Mouse (Mus musculus) limb, embryonic 11.5 days (tissue): ENCODE results near the gene Nup93. TPM values are rescaled to one million over a fixed set of nuclear protein-coding genes. Genes with fewer than 3 reads are reported as not detected.

ENCODE experiments used
- ATAC-seq: fragments of 200-750 bp; cut with Nextera tagmentation; 2 replicates; pipeline ENCODE4 v1.8.0; 2017; ENCODE audit warnings: low read depth; ENCODE audit not compliant: insufficient number of reproducible peaks, low FRiP score, low TSS enrichment
- DNase-seq: peaks from one replicate; pipeline ENCODE4 v3.0.0-alpha.2; 2015; ENCODE audit warnings: low spot score
- H3K27ac ChIP-seq: fragments of 300-500 bp; sonication (generic); replicated peaks from 2 replicates; pipeline ENCODE4 v1.5.1; 2014; ENCODE audit warnings: low read depth, mild to moderate bottlenecking, low read length
- H3K27me3 ChIP-seq: fragments of 300-500 bp; sonication (generic); 2 replicates; pipeline ENCODE4 v1.6.1; 2014; ENCODE audit warnings: mild to moderate bottlenecking, low read length, mixed read lengths; ENCODE audit not compliant: control insufficient read depth, insufficient read depth
- H3K36me3 ChIP-seq: fragments of 300-500 bp; sonication (generic); 2 replicates; pipeline ENCODE4 v1.6.1; 2014; ENCODE audit warnings: mild to moderate bottlenecking, low read length, moderate library complexity, mixed read lengths; ENCODE audit not compliant: control insufficient read depth, insufficient read depth
- H3K4me1 ChIP-seq: fragments of 300-500 bp; sonication (generic); 2 replicates; pipeline ENCODE4 v1.6.1; 2014; ENCODE audit warnings: low read length, mixed read lengths; ENCODE audit not compliant: control insufficient read depth, insufficient read depth
- H3K4me2 ChIP-seq: fragments of 300-500 bp; sonication (generic); 2 replicates; pipeline ENCODE4 v1.6.1; 2014; ENCODE audit warnings: low read depth, mild to moderate bottlenecking, moderate library complexity; ENCODE audit not compliant: severe bottlenecking
- H3K4me3 ChIP-seq: fragments of 300-500 bp; sonication (generic); 2 replicates; pipeline ENCODE4 v1.5.1; 2014; ENCODE audit warnings: low read depth, low read length
- H3K9ac ChIP-seq: fragments of 300-500 bp; sonication (generic); 2 replicates; pipeline ENCODE4 v1.6.1; 2014; ENCODE audit warnings: mild to moderate bottlenecking, low read length
- H3K9me3 ChIP-seq: fragments of 300-500 bp; sonication (generic); 2 replicates; pipeline ENCODE4 v1.6.1; 2016; ENCODE audit warnings: low read length; ENCODE audit not compliant: control insufficient read depth
- WGBS: fragments of 180-500 bp; shearing (Covaris S2); extraction: QIAGEN DNeasy Blood & Tissue Kit; methylation state at CpG from one replicate; pipeline ENCODE4 v1.1.7; 2014; 5-methylcytosine and 5-hydroxymethylcytosine counted together
- polyA plus RNA-seq: library from polyadenylated mRNA; unstranded; fragments of >200 nt; fragmentation: Nextera tagmentation; extraction: Ambion mirVana; gene quantifications from 2 replicates; pipeline ENCODE4 v1.2.1, GENCODE M21; 2014

Gene Nup93
- polyA plus RNA-seq, 1 experiment from 2014 or later = 128 TPM

GRCm38 (mm10) chr8:94213819-94214218 is 545 bp upstream of the Nup93 start:
- 70% methylated on average over 6 of the region's 6 CpGs for WGBS
- no peaks in the 10 kb centered on the region for H3K36me3 ChIP-seq
- H3K27ac ChIP-seq = no peak overlapping the region
- no peak overlapping the region for H3K9ac ChIP-seq
- peaks cover 5% of the 10 kb centered on the region; the same call in 1 of the 2 replicates for H3K4me1 ChIP-seq
- H3K4me3 ChIP-seq = peak overlapping the region; percentile 81; the same call in 1 of the 2 replicates
- ATAC-seq (no peak), DNase-seq (no peak)
- H3K4me2 ChIP-seq = peak overlapping the region; percentile 44
- H3K27me3 ChIP-seq = no peaks in the 10 kb centered on the region
- H3K9me3 ChIP-seq = no peaks in the 10 kb centered on the region

GRCm38 (mm10) chr8:94227381-94227939 is 13.1 kb downstream of the Nup93 start:
- Histone ChIP-seq H3K9me3 (no peaks in the 10 kb centered on the region), H3K27ac (no peak overlapping the region), H3K4me3 (no peak overlapping the region), H3K36me3 (no peaks in the 10 kb centered on the region; the same call in 1 of the 2 replicates), H3K27me3 (no peaks in the 10 kb centered on the region), H3K4me1 (no peaks in the 10 kb centered on the region), H3K9ac (no peak overlapping the region), H3K4me2 (no peak overlapping the region)
- WGBS = 88% methylated on average over 7 of the region's 7 CpGs
- DNase-seq (no peak), ATAC-seq (no peak)

GRCm38 (mm10) chr8:94240240-94240751 is 25.9 kb downstream of the Nup93 start:
- Histone ChIP-seq H3K4me2 (no peak overlapping the region), H3K4me3 (no peak overlapping the region), H3K4me1 (no peaks in the 10 kb centered on the region), H3K27ac (no peak overlapping the region), H3K27me3 (no peaks in the 10 kb centered on the region), H3K9ac (no peak overlapping the region), H3K36me3 (no peaks in the 10 kb centered on the region), H3K9me3 (no peaks in the 10 kb centered on the region)
- ATAC-seq = no peak
- no peak for DNase-seq
- WGBS = 98% methylated on average over 4 of the region's 4 CpGs

DNA sequence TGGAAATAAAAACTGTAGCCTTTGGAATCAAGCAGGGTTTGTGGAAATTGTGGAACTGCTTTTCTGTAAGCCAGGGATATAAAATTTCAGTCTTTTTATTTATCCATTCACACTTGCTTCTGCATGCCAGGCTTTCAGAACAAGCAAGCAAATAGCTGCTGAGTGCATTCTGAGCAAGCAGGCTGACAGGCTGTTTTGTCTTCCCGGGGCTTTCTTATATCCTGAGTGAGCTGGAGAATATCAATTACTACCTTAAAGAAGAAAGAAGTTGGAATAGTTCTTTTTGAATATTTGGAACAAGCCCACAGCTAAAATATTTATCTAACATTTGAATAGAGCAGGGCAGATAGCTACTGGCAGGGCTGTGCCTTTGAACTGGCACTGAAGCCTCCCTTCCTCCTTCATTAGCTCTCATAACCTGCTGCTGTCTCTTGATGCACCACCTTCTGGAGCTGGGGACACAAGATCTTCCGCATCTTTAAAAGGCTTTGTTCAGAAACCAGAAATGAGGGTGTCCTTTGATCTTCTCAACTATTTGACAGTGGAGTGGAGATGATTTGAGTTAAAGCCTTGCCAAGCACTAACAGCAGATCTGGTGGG is 35.6 kb downstream of the Nup93 start:
- H3K4me1 ChIP-seq = no peaks in the 10 kb centered on the region
- H3K36me3 ChIP-seq = no peaks in the 10 kb centered on the region; the same call in 1 of the 2 replicates
- no peak overlapping the region for H3K4me2 ChIP-seq
- H3K27ac ChIP-seq = no peak overlapping the region
- WGBS = 84% methylated on average over 2 of the region's 2 CpGs
- no peak for ATAC-seq
- no peaks in the 10 kb centered on the region for H3K27me3 ChIP-seq
- no peak for DNase-seq
- H3K9ac ChIP-seq = no peak overlapping the region
- H3K4me3 ChIP-seq = no peak overlapping the region
- H3K9me3 ChIP-seq = no peaks in the 10 kb centered on the region

DNA sequence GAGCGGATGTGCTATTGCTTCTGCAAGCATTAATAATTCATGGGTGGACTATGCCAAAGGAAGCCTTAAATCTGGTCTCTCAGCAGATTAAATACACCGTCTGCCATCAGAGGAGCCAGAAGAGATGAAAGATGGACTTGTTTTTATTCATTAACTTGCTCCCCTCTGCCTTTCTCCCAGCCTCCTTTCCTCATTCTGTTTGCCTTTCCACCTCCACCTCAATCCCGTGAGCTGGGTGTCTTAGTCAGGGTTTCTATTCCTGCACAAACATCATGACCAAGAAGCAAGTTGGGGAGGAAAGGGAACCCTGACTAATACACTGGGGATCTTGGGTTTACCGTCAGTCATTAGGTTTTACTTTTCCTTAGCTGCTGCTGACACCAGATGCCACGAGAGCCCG is 44.5 kb downstream of the Nup93 start:
- no peak overlapping the region for H3K9ac ChIP-seq
- H3K27ac ChIP-seq = no peak overlapping the region
- no peak for ATAC-seq
- no peaks in the 10 kb centered on the region for H3K4me1 ChIP-seq
- WGBS = 92% methylated on average over 6 of the region's 6 CpGs
- no peak overlapping the region for H3K4me2 ChIP-seq
- no peak overlapping the region for H3K4me3 ChIP-seq
- H3K9me3 ChIP-seq = no peaks in the 10 kb centered on the region
- H3K27me3 ChIP-seq = no peaks in the 10 kb centered on the region
- no peaks in the 10 kb centered on the region for H3K36me3 ChIP-seq
- no peak for DNase-seq

GRCm38 (mm10) chr8:94262626-94263297 is 48.4 kb downstream of the Nup93 start:
- no peak overlapping the region for H3K27ac ChIP-seq
- no peaks in the 10 kb centered on the region for H3K9me3 ChIP-seq
- H3K27me3 ChIP-seq = no peaks in the 10 kb centered on the region
- no peaks in the 10 kb centered on the region for H3K4me1 ChIP-seq
- no peak overlapping the region for H3K9ac ChIP-seq
- no peaks in the 10 kb centered on the region for H3K36me3 ChIP-seq
- H3K4me2 ChIP-seq = no peak overlapping the region
- no peak overlapping the region for H3K4me3 ChIP-seq
- ATAC-seq = no peak
- WGBS = 74% methylated on average over 3 of the region's 3 CpGs
- no peak for DNase-seq

DNA sequence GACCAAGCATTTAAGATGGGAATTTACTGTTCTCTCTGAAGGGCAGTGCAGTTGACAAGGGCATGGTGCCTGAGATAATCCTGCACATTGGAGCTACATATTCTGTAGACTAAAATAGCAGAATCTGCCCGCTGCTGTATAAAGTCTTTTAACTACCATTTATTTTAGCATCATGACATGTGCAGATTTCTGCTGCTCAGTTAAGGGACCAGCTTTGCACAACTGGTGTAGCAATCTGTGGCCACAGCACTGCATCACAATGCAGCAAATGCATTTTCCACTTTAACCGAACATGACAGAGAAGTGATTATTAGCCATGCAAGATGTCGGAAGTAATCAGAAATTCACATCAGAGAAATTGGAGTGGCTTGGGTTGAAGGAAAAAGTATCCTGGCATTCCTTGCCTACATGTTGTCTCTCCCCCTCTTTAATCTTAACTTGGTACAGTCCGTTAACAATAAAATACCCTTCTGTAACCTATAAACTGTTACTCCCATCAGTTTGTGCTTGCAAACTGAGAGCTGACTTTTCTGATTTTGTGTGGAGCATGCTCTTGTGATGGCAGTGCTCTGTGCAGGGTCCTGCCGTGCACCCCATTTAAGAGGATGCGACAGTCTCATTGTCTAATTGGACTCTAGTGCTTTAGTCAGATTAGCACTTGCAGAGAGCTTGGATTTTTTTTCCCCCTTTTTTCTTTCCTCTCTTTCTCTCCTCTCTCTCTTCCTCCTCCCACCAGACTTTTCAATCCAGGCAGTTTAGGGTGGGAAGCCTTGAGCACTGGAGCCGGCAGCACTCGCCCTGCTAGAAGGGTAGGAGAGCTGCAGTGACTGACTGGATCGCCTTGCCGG is 52.2 kb downstream of the Nup93 start:
- Histone ChIP-seq H3K9me3 (no peaks in the 10 kb centered on the region), H3K27me3 (no peaks in the 10 kb centered on the region), H3K27ac (0 out of 2 replicates have a peak overlapping the region, but pooled peaks have one; percentile 14), H3K4me3 (no peak overlapping the region), H3K36me3 (no peaks in the 10 kb centered on the region), H3K9ac (peak overlapping the region; percentile 14; the same call in 1 of the 2 replicates), H3K4me2 (peak overlapping the region; percentile 34), H3K4me1 (peaks cover 5% of the 10 kb centered on the region)
- 53% methylated on average over 10 of the region's 10 CpGs for WGBS
- ATAC-seq (no peak), DNase-seq (peak; percentile 39)

- H3K4me2 ChIP-seq = no peak overlapping the region
- WGBS = 86% methylated on average over 3 of the region's 3 CpGs
- no peak overlapping the region for H3K4me3 ChIP-seq
- peaks cover 5% of the 10 kb centered on the region for H3K4me1 ChIP-seq
- ATAC-seq = no peak
- no peaks in the 10 kb centered on the region for H3K27me3 ChIP-seq
- no peaks in the 10 kb centered on the region for H3K36me3 ChIP-seq
- no peak overlapping the region for H3K9ac ChIP-seq
- DNase-seq = no peak
- H3K9me3 ChIP-seq = no peaks in the 10 kb centered on the region
- H3K27ac ChIP-seq = no peak overlapping the region
These were observed 54.1 kb downstream of the Nup93 start for GRCm38 (mm10) chr8:94268359-94268890.
